Mouse (Mus musculus): ENCODE data around the gene Tmem203. TPM values are rescaled to one million over a fixed set of nuclear protein-coding genes. Genes with fewer than 3 reads are reported as not detected.

The Tmem203 gene
- polyA plus RNA-seq, 1 experiment from 2014 or later, result 11.2 TPM

GRCm38 (mm10) chr2:25290101-25290815 lies 35.0 kb downstream of the Tmem203 start:
- Histone ChIP-seq H3K27me3 (ENCODE audit: control insufficient read depth, insufficient read depth, low read length) (peaks cover 52% of the 10 kb centered on the region), H3K36me3 (ENCODE audit: control insufficient read depth, insufficient read depth, low read length) (peaks cover 6% of the 10 kb centered on the region), H3K9me3 (ENCODE audit: control insufficient read depth, low read length) (no peaks in the 10 kb centered on the region), H3K4me1 (ENCODE audit: control insufficient read depth, insufficient read depth, low read length) (peaks cover 18% of the 10 kb centered on the region), H3K4me3 (ENCODE audit: low read depth, low read length) (peak overlapping the region; percentile 15), H3K9ac (replicated peaks; ENCODE audit: low read depth, low read length) (peak overlapping the region; percentile 21; the same call in 1 of the 2 replicates), H3K27ac (ENCODE audit: low read depth, low read length) (no peak overlapping the region), H3K4me2 (ENCODE audit: low read depth, low read length) (peak overlapping the region; percentile 41)
- peak; percentile 38; the same call in 1 of the 2 replicates for ATAC-seq (ENCODE audit: low read depth)
- 2% methylated on average over 54 of the region's 54 CpGs for WGBS

GRCm38 (mm10) chr2:25290816-25291130 lies 35.5 kb downstream of the Tmem203 start:
- Histone ChIP-seq H3K9ac (replicated peaks; ENCODE audit: low read depth, low read length) (no peak overlapping the region), H3K4me1 (ENCODE audit: control insufficient read depth, insufficient read depth, low read length) (peaks cover 18% of the 10 kb centered on the region), H3K27me3 (ENCODE audit: control insufficient read depth, insufficient read depth, low read length) (peaks cover 52% of the 10 kb centered on the region), H3K36me3 (ENCODE audit: control insufficient read depth, insufficient read depth, low read length) (peaks cover 4% of the 10 kb centered on the region), H3K4me2 (ENCODE audit: low read depth, low read length) (peak overlapping the region; percentile 41), H3K4me3 (ENCODE audit: low read depth, low read length) (peak overlapping the region; percentile 15; the same call in 1 of the 2 replicates), H3K27ac (ENCODE audit: low read depth, low read length) (no peak overlapping the region), H3K9me3 (ENCODE audit: control insufficient read depth, low read length) (no peaks in the 10 kb centered on the region)
- ATAC-seq (ENCODE audit: low read depth), result no peak
- 2% methylated on average over 18 of the region's 18 CpGs for WGBS

GRCm38 (mm10) chr2:25291184-25292053 lies 36.2 kb downstream of the Tmem203 start:
- 6% methylated on average over 30 of the region's 32 CpGs for WGBS
- H3K9ac ChIP-seq (replicated peaks; ENCODE audit: low read depth, low read length), result no peak overlapping the region

GRCm38 (mm10) chr2:25292054-25292544 lies 36.9 kb downstream of the Tmem203 start:
- 0 out of 2 replicates have a peak overlapping the region, but pooled peaks have one; percentile 32 for H3K9ac ChIP-seq (replicated peaks; ENCODE audit: low read depth, low read length)
- peaks cover 56% of the 10 kb centered on the region for H3K27me3 ChIP-seq (ENCODE audit: control insufficient read depth, insufficient read depth, low read length)
- no peak overlapping the region for H3K27ac ChIP-seq (ENCODE audit: low read depth, low read length)
- peak overlapping the region; percentile 22 for H3K4me3 ChIP-seq (ENCODE audit: low read depth, low read length)
- H3K4me2 ChIP-seq (ENCODE audit: low read depth, low read length), result peak overlapping the region; percentile 35
- peak; percentile 16; the same call in 1 of the 2 replicates for ATAC-seq (ENCODE audit: low read depth)
- H3K4me1 ChIP-seq (ENCODE audit: control insufficient read depth, insufficient read depth, low read length), result peaks cover 18% of the 10 kb centered on the region
- H3K9me3 ChIP-seq (ENCODE audit: control insufficient read depth, low read length), result no peaks in the 10 kb centered on the region
- 6% methylated on average over 24 of the region's 43 CpGs for WGBS
- H3K36me3 ChIP-seq (ENCODE audit: control insufficient read depth, insufficient read depth, low read length), result peaks cover 8% of the 10 kb centered on the region

More at GRCm38 (mm10) chr2:25291184-25292053, 36.2 kb downstream of the Tmem203 start:
- 0 out of 2 replicates have a peak, but pooled peaks have one; percentile 9 for ATAC-seq (ENCODE audit: low read depth)
- Histone ChIP-seq H3K27ac (ENCODE audit: low read depth, low read length) (no peak overlapping the region), H3K9me3 (ENCODE audit: control insufficient read depth, low read length) (no peaks in the 10 kb centered on the region), H3K36me3 (ENCODE audit: control insufficient read depth, insufficient read depth, low read length) (peaks cover 4% of the 10 kb centered on the region; the same call in 1 of the 2 replicates), H3K27me3 (ENCODE audit: control insufficient read depth, insufficient read depth, low read length) (peaks cover 54% of the 10 kb centered on the region), H3K4me1 (ENCODE audit: control insufficient read depth, insufficient read depth, low read length) (peaks cover 18% of the 10 kb centered on the region), H3K4me2 (ENCODE audit: low read depth, low read length) (peak overlapping the region; percentile 41; the same call in 1 of the 2 replicates), H3K4me3 (ENCODE audit: low read depth, low read length) (no peak overlapping the region)

- no peak for ATAC-seq (ENCODE audit: low read depth)
- H3K9me3 ChIP-seq (ENCODE audit: control insufficient read depth, low read length), result no peaks in the 10 kb centered on the region
- H3K4me1 ChIP-seq (ENCODE audit: control insufficient read depth, insufficient read depth, low read length), result peaks cover 18% of the 10 kb centered on the region
- no peak overlapping the region for H3K4me3 ChIP-seq (ENCODE audit: low read depth, low read length)
- 0% methylated on average over 1 of the region's 1 CpGs for whole genome bisulfite sequencing
- H3K9ac ChIP-seq (replicated peaks; ENCODE audit: low read depth, low read length), result no peak overlapping the region
- H3K4me2 ChIP-seq (ENCODE audit: low read depth, low read length), result no peak overlapping the region
- peaks cover 61% of the 10 kb centered on the region for H3K27me3 ChIP-seq (ENCODE audit: control insufficient read depth, insufficient read depth, low read length)
- no peak overlapping the region for H3K27ac ChIP-seq (ENCODE audit: low read depth, low read length)
- peaks cover 13% of the 10 kb centered on the region for H3K36me3 ChIP-seq (ENCODE audit: control insufficient read depth, insufficient read depth, low read length)
Measured at GRCm38 (mm10) chr2:25292856-25293255, 37.6 kb downstream of the Tmem203 start.

- H3K27me3 ChIP-seq (ENCODE audit: control insufficient read depth, insufficient read depth, low read length), result peaks cover 56% of the 10 kb centered on the region
- peaks cover 18% of the 10 kb centered on the region for H3K4me1 ChIP-seq (ENCODE audit: control insufficient read depth, insufficient read depth, low read length)
- no peaks in the 10 kb centered on the region for H3K9me3 ChIP-seq (ENCODE audit: control insufficient read depth, low read length)
- H3K4me2 ChIP-seq (ENCODE audit: low read depth, low read length), result no peak overlapping the region
- H3K27ac ChIP-seq (ENCODE audit: low read depth, low read length), result no peak overlapping the region
- H3K36me3 ChIP-seq (ENCODE audit: control insufficient read depth, insufficient read depth, low read length), result peaks cover 13% of the 10 kb centered on the region
- no peak for ATAC-seq (ENCODE audit: low read depth)
- WGBS, result 79% methylated on average over 9 of the region's 9 CpGs
- H3K9ac ChIP-seq (replicated peaks; ENCODE audit: low read depth, low read length), result no peak overlapping the region
- no peak overlapping the region for H3K4me3 ChIP-seq (ENCODE audit: low read depth, low read length)
Measured at GRCm38 (mm10) chr2:25293706-25294105, 38.5 kb downstream of the Tmem203 start.

GRCm38 (mm10) chr2:25297093-25297492 lies 41.9 kb downstream of the Tmem203 start:
- H3K27me3 ChIP-seq (ENCODE audit: control insufficient read depth, insufficient read depth, low read length), result peaks cover 24% of the 10 kb centered on the region
- H3K9ac ChIP-seq (replicated peaks; ENCODE audit: low read depth, low read length), result no peak overlapping the region
- WGBS, result 79% methylated on average over 6 of the region's 8 CpGs
- H3K4me3 ChIP-seq (ENCODE audit: low read depth, low read length), result no peak overlapping the region
- no peak overlapping the region for H3K4me2 ChIP-seq (ENCODE audit: low read depth, low read length)
- H3K27ac ChIP-seq (ENCODE audit: low read depth, low read length), result no peak overlapping the region
- H3K9me3 ChIP-seq (ENCODE audit: control insufficient read depth, low read length), result no peaks in the 10 kb centered on the region
- peaks cover 4% of the 10 kb centered on the region for H3K4me1 ChIP-seq (ENCODE audit: control insufficient read depth, insufficient read depth, low read length)
- peaks cover 13% of the 10 kb centered on the region for H3K36me3 ChIP-seq (ENCODE audit: control insufficient read depth, insufficient read depth, low read length)
- no peak for ATAC-seq (ENCODE audit: low read depth)

- Histone ChIP-seq H3K4me3 (ENCODE audit: low read depth, low read length) (no peak overlapping the region), H3K4me1 (ENCODE audit: control insufficient read depth, insufficient read depth, low read length) (no peaks in the 10 kb centered on the region), H3K27ac (ENCODE audit: low read depth, low read length) (no peak overlapping the region), H3K36me3 (ENCODE audit: control insufficient read depth, insufficient read depth, low read length) (peaks cover 13% of the 10 kb centered on the region), H3K9ac (replicated peaks; ENCODE audit: low read depth, low read length) (no peak overlapping the region), H3K4me2 (ENCODE audit: low read depth, low read length) (no peak overlapping the region), H3K9me3 (ENCODE audit: control insufficient read depth, low read length) (no peaks in the 10 kb centered on the region), H3K27me3 (ENCODE audit: control insufficient read depth, insufficient read depth, low read length) (peaks cover 17% of the 10 kb centered on the region)
- 80% methylated on average over 10 of the region's 10 CpGs for whole genome bisulfite sequencing
- ATAC-seq (ENCODE audit: low read depth), result no peak
Measured at GRCm38 (mm10) chr2:25298046-25298445, 42.8 kb downstream of the Tmem203 start.

Data from neural tube, embryonic 14.5 days (tissue).